Mouse (Mus musculus) cortical plate, adult 2 months (tissue): Measurements from ENCODE around the gene Tril. TPM values are rescaled to one million over a fixed set of nuclear protein-coding genes. Genes with fewer than 3 reads are reported as not detected.

ENCODE experiments used
- H3K27ac ChIP-seq: fragments of 200-500 bp; 2 replicates; pipeline ENCODE4 v1.5.1; 2012; ENCODE audit warnings: low read length, control low read depth, inconsistent platforms; ENCODE audit not compliant: insufficient read depth
- H3K4me1 ChIP-seq: fragments of 200-500 bp; 2 replicates; pipeline ENCODE4 v1.6.1; 2011; ENCODE audit warnings: low read length; ENCODE audit not compliant: control insufficient read depth, insufficient read depth
- H3K4me3 ChIP-seq: fragments of 200-500 bp; 2 replicates; pipeline ENCODE4 v1.5.1; 2011; ENCODE audit warnings: mild to moderate bottlenecking, low read length, control low read depth; ENCODE audit not compliant: insufficient read depth
- CTCF ChIP-seq: fragments of 200-500 bp; IDR thresholded peaks from 2 replicates; pipeline ENCODE4 v1.5.1; 2011; ENCODE audit warnings: mild to moderate bottlenecking, control low read depth, low read length; ENCODE audit not compliant: insufficient read depth; ENCODE audit errors: extremely low read depth
- POLR2A ChIP-seq: fragments of 200-500 bp; IDR thresholded peaks from 2 replicates; pipeline ENCODE4 v1.6.1; 2011; ENCODE audit warnings: mild to moderate bottlenecking, low read length, control low read depth; ENCODE audit not compliant: insufficient read depth; ENCODE audit errors: extremely low read depth
- polyA plus RNA-seq: library from polyadenylated mRNA; depleted of rRNA; stranded (reverse); fragments of >200 nt; gene quantifications from 2 replicates; pipeline ENCODE4 v1.2.3, GENCODE M21; 2012

Gene Tril
- polyA plus RNA-seq, 1 experiment, result 27.7 TPM

- no peaks in the 10 kb centered on the region for H3K4me1 ChIP-seq
- no peak overlapping the region for H3K27ac ChIP-seq
- no peak overlapping the region for H3K4me3 ChIP-seq
- TF ChIP-seq POLR2A (no peak), CTCF (no peak)
Measured at GRCm38 (mm10) chr6:53825213-53825612, 4.6 kb upstream of the Tril start.

GRCm38 (mm10) chr6:53821041-53821501, 441 bp upstream of the Tril start:
- H3K4me1 ChIP-seq, result 0 out of 2 replicates have a peak, but pooled peaks cover 1% of the 10 kb centered on the region
- H3K4me3 ChIP-seq, result peak overlapping the region; percentile 40
- TF ChIP-seq POLR2A (no peak), CTCF (no peak)
- H3K27ac ChIP-seq, result peak overlapping the region; percentile 74

GRCm38 (mm10) chr6:53819761-53820485, 707 bp downstream of the Tril start:
- TF ChIP-seq CTCF, result no peak
- 0 out of 2 replicates have a peak, but pooled peaks have one; percentile 15 for TF ChIP-seq POLR2A

GRCm38 (mm10) chr6:53818732-53819661, 1.6 kb downstream of the Tril start:
- Histone ChIP-seq H3K27ac (peak overlapping the region; percentile 90), H3K4me1 (0 out of 2 replicates have a peak, but pooled peaks cover 1% of the 10 kb centered on the region), H3K4me3 (peak overlapping the region; percentile 40)
- TF ChIP-seq POLR2A (no peak), CTCF (no peak)

More at GRCm38 (mm10) chr6:53819761-53820485, 707 bp downstream of the Tril start:
- Histone ChIP-seq H3K27ac (peak overlapping the region; percentile 90), H3K4me3 (peak overlapping the region; percentile 40), H3K4me1 (0 out of 2 replicates have a peak, but pooled peaks cover 1% of the 10 kb centered on the region)

GRCm38 (mm10) chr6:53818264-53818731, 2.3 kb downstream of the Tril start:
- Histone ChIP-seq H3K27ac (no peak overlapping the region; the same call in 1 of the 2 replicates), H3K4me3 (peak overlapping the region; percentile 40), H3K4me1 (0 out of 2 replicates have a peak, but pooled peaks cover 1% of the 10 kb centered on the region)
- TF ChIP-seq CTCF (peak; percentile 23; the same call in 1 of the 2 replicates), POLR2A (no peak)

GRCm38 (mm10) chr6:53817763-53818174, 2.9 kb downstream of the Tril start:
- no peak overlapping the region for H3K27ac ChIP-seq
- 0 out of 2 replicates have a peak, but pooled peaks cover 1% of the 10 kb centered on the region for H3K4me1 ChIP-seq
- peak overlapping the region; percentile 40 for H3K4me3 ChIP-seq
- TF ChIP-seq POLR2A, result no peak
- no peak for TF ChIP-seq CTCF

GRCm38 (mm10) chr6:53816661-53817060, 4.0 kb downstream of the Tril start:
- Histone ChIP-seq H3K27ac (no peak overlapping the region), H3K4me1 (0 out of 2 replicates have a peak, but pooled peaks cover 1% of the 10 kb centered on the region), H3K4me3 (no peak overlapping the region)
- TF ChIP-seq POLR2A (no peak), CTCF (no peak)

- Histone ChIP-seq H3K27ac (no peak overlapping the region), H3K4me3 (no peak overlapping the region), H3K4me1 (0 out of 2 replicates have a peak, but pooled peaks cover 1% of the 10 kb centered on the region)
- TF ChIP-seq CTCF (no peak), POLR2A (no peak)
Measured at GRCm38 (mm10) chr6:53815691-53816090, 4.9 kb downstream of the Tril start.

GRCm38 (mm10) chr6:53814214-53814613, 6.4 kb downstream of the Tril start:
- no peak overlapping the region for H3K27ac ChIP-seq
- 0 out of 2 replicates have a peak, but pooled peaks cover 1% of the 10 kb centered on the region for H3K4me1 ChIP-seq
- H3K4me3 ChIP-seq, result no peak overlapping the region
- no peak for TF ChIP-seq POLR2A
- no peak for TF ChIP-seq CTCF
